Mouse (Mus musculus) ES-E14 (cell line): ENCODE results near the gene Olfr223. TPM values are rescaled to one million over a fixed set of nuclear protein-coding genes. Genes with fewer than 3 reads are reported as not detected.

Source experiments
- DNase-seq: peaks from one replicate; pipeline ENCODE4 v3.0.0-alpha.2; 2013; ENCODE audit warnings: low read depth, low spot score
- H3K27ac ChIP-seq: 2 replicates; pipeline ENCODE4 v1.5.1; 2012; ENCODE audit warnings: low read depth, mild to moderate bottlenecking, low read length, moderate library complexity, mixed read lengths; ENCODE audit not compliant: poor library complexity, insufficient read depth, severe bottlenecking
- H3K36me3 ChIP-seq: 2 replicates; pipeline ENCODE4 v1.6.1; 2012; ENCODE audit warnings: mild to moderate bottlenecking, low read length, moderate library complexity, mixed read lengths; ENCODE audit not compliant: control insufficient read depth, poor library complexity, insufficient read depth, severe bottlenecking
- H3K4me1 ChIP-seq, 2 experiments: fragments of 150-350 bp in 1 of 2; sonication (generic) in 1 of 2; 2 replicates each; pipeline ENCODE4 v1.6.1; 2012; ENCODE audit warnings: low read length in 2 of 2, mild to moderate bottlenecking in 1 of 2, mixed read lengths in 1 of 2; ENCODE audit not compliant: control insufficient read depth in 2 of 2, insufficient read depth in 2 of 2, poor library complexity in 1 of 2
- H3K4me3 ChIP-seq, 2 experiments: fragments of 150-350 bp in 1 of 2; sonication (generic) in 1 of 2; 2 replicates each; pipeline ENCODE4 v1.5.1; 2012; ENCODE audit warnings: low read length in 2 of 2, low read depth in 1 of 2, mild to moderate bottlenecking in 1 of 2, mixed read lengths in 1 of 2; ENCODE audit not compliant: insufficient read depth in 1 of 2, poor library complexity in 1 of 2, severe bottlenecking in 1 of 2
- H3K9ac ChIP-seq: 2 replicates; pipeline ENCODE4 v1.6.1; 2012; ENCODE audit warnings: low read depth, mild to moderate bottlenecking, low read length, mixed read lengths; ENCODE audit not compliant: poor library complexity, insufficient read depth, severe bottlenecking
- H3K9me3 ChIP-seq: fragments of 150-350 bp; sonication (generic); 2 replicates; pipeline ENCODE4 v1.6.1; 2012; ENCODE audit warnings: low read depth, mild to moderate bottlenecking, low read length; ENCODE audit not compliant: control insufficient read depth, insufficient read depth
- CHD2 ChIP-seq: IDR thresholded peaks from 2 replicates; pipeline ENCODE4 v1.6.1; 2014; ENCODE audit warnings: mild to moderate bottlenecking, low read depth, low read length, inconsistent platforms
- HCFC1 ChIP-seq: IDR thresholded peaks from 2 replicates; pipeline ENCODE4 v1.6.1; 2012; ENCODE audit warnings: low read length, inconsistent platforms, borderline replicate concordance; ENCODE audit not compliant: insufficient read depth
- MAFK ChIP-seq: IDR thresholded peaks from 2 replicates; pipeline ENCODE4 v1.6.1; 2014; ENCODE audit warnings: mild to moderate bottlenecking, low read depth, low read length, inconsistent platforms; ENCODE audit not compliant: insufficient read depth
- ZC3H11A ChIP-seq: IDR thresholded peaks from 2 replicates; pipeline ENCODE4 v1.6.1; 2012; ENCODE audit warnings: low read depth, mild to moderate bottlenecking, inconsistent platforms, low read length, borderline replicate concordance
- ZNF384 ChIP-seq: IDR thresholded peaks from 2 replicates; pipeline ENCODE4 v1.6.1; 2012; ENCODE audit warnings: low read depth, low read length, inconsistent platforms
- in situ Hi-C, 2 experiments: fragments of 600-800 bp; cut with MboI; formaldehyde crosslinking; loops; one replicate each; pipeline ENCODE4 v1.15.1; 2025; ENCODE audit warnings: low sequenced_read_pairs in 2 of 2, inconsistent platforms in 1 of 2; ENCODE audit not compliant: unreplicated experiment in 2 of 2
- total RNA-seq: library from RNA; depleted of rRNA; stranded (reverse); fragments of 300-350 nt; gene quantifications from 2 replicates; pipeline ENCODE4 v1.2.3, GENCODE M21; 2012

Olfr223 gene
- total RNA-seq, 1 experiment: not detected

GRCm38 (mm10) chr11:59636695-59637414 is 43.8 kb upstream of the Olfr223 start:
- Histone ChIP-seq H3K4me3 (no peak overlapping the region), H3K27ac (no peak overlapping the region), H3K9ac (no peak overlapping the region), H3K4me1 (peaks cover 0 to 6% of the 10 kb centered on the region in 2 experiments; a peak in 2 of 4 replicates), H3K9me3 (no peaks in the 10 kb centered on the region), H3K36me3 (no peaks in the 10 kb centered on the region)
- TF ChIP-seq MAFK (no peak), CHD2 (no peak), ZNF384 (no peak), ZC3H11A (no peak), HCFC1 (no peak)
- in situ Hi-C loops: no loop called here
- DNase-seq: no peak

DNA sequence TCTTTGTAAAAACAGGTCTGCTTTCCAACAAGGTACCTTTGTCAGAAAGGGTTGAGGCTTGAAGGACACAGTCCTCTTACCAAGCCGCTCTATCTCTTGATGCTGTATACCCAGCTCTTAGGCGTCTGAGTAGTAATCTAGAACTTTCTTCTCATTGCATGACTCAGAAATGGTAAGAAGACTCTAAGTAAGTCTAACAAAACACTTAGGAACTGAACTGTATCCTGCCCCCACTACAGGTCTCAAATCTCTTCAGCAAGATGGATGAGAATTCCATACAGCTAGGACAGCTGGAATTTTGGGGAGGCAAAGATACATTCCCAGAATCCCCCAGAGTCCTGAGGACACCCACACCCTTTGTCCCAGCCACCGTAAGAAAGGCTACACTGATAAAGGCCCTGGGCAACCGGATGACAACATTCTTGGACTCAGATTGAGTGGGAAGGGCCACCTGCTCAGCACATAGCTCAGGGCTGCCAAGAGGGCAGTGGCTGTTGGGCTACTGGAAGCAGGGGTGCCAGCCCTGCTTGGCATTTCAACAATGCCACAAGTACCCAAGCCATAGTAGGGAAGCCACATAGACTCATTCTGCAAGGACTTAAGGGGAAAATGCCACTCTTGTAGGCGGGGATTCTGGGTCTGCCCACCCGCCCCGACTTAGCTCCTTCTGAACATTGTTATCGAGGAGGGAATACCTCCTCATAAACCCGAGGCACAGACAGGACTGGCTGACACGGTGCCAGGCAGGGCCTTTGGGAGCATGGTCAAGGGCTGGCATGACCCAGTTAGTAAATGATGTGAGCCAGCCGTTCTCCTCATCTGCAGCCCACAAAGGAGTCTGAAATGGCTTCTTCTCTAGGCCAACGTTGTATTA is 43.0 kb upstream of the Olfr223 start:
- no peak for DNase-seq
- Histone ChIP-seq H3K4me3 (no peak overlapping the region), H3K4me1 (peaks cover 0 to 6% of the 10 kb centered on the region in 2 experiments; a peak in 2 of 4 replicates), H3K9ac (no peak overlapping the region), H3K27ac (no peak overlapping the region), H3K9me3 (no peaks in the 10 kb centered on the region), H3K36me3 (no peaks in the 10 kb centered on the region)
- TF ChIP-seq ZC3H11A: no peak
- no peak for TF ChIP-seq MAFK
- no peak for TF ChIP-seq ZNF384
- no peak for TF ChIP-seq CHD2
- no peak for TF ChIP-seq HCFC1
- in situ Hi-C loops: no loop called here

DNA sequence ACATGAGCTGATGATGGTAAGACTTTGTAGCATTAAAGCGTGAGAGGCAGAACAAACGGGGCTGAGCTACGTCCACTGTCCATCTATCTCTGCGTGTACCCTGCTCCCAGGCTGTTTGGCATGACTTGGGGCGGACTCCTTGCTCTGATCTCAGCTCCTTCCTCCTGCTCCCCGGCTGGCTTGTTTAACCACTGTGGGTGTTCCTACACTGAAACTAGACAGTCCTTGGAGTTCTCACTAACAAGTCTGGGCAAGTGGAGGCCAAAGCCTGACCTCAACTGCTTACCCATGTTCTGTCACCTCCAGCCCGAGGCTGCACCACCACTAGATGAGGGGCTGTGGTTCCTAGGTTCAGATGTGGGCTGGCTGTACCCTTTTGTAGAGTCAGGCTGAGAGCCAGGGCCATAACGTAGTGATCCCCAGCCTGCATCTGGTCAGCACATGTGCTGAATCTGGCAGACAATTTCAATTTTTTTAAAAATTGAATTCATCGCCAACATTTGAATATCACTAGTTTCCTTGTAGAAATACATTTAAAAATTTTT is 42.2 kb upstream of the Olfr223 start:
- Histone ChIP-seq H3K36me3 (no peaks in the 10 kb centered on the region), H3K4me1 (peaks cover 0 to 6% of the 10 kb centered on the region in 2 experiments; a peak in 2 of 4 replicates), H3K27ac (no peak overlapping the region), H3K9ac (no peak overlapping the region), H3K4me3 (no peak overlapping the region), H3K9me3 (no peaks in the 10 kb centered on the region)
- TF ChIP-seq MAFK (no peak), ZC3H11A (no peak), CHD2 (no peak), ZNF384 (no peak), HCFC1 (no peak)
- in situ Hi-C loops: no loop called here
- no peak for DNase-seq

GRCm38 (mm10) chr11:59634001-59634660 is 41.0 kb upstream of the Olfr223 start:
- in situ Hi-C loops: no loop called here
- H3K9ac ChIP-seq: no peak overlapping the region
- no peaks in the 10 kb centered on the region for H3K9me3 ChIP-seq
- H3K27ac ChIP-seq: no peak overlapping the region
- H3K4me3 ChIP-seq: no peak overlapping the region
- peaks cover 0 to 6% of the 10 kb centered on the region in 2 experiments; a peak in 2 of 4 replicates for H3K4me1 ChIP-seq
- TF ChIP-seq MAFK: no peak
- no peak for TF ChIP-seq HCFC1
- no peak for TF ChIP-seq ZC3H11A
- no peak for TF ChIP-seq ZNF384
- TF ChIP-seq CHD2: no peak
- no peak for DNase-seq
- no peaks in the 10 kb centered on the region for H3K36me3 ChIP-seq
